Mouse (Mus musculus): ENCODE results near the gene Ccdc54. TPM values are rescaled to one million over a fixed set of nuclear protein-coding genes. Genes with fewer than 3 reads are reported as not detected.

The Ccdc54 gene
- polyA plus RNA-seq, 1 experiment from 2014 or later: not detected

DNA sequence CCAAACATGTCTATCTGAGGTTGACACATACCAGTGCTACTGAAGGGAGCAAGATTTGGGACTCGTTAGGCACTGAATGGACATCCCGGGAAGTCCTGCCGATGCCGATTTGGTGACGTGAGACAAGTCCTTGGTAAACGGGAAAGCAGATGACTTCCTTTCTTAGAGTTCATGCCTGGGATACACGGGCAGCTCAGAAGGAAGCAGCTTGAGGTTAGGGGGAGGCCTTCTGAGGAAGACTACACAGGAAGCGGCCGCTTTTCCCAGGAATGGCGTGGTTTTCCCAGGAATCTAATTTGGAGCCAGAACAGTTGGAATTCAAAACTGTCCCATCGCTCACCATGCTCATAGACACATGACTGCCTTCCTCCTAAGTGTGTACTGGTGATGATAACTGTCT lies 2.4 kb upstream of the Ccdc54 start:
- TF ChIP-seq EP300 (optimal IDR thresholded peaks at IDR 0.05) (no peak), CTCF (IDR thresholded peaks at IDR 0.05; ENCODE audit: low read depth) (no peak)
- H3K27ac ChIP-seq (replicated peaks): no peak overlapping the region
- no peaks in the 10 kb centered on the region for H3K27me3 ChIP-seq (ENCODE audit: control insufficient read depth, insufficient read depth, low read length)
- ATAC-seq (ENCODE audit: low FRiP score, low TSS enrichment) (no peak), DNase-seq (ENCODE audit: low spot score) (no peak)
- no peaks in the 10 kb centered on the region for H3K9me3 ChIP-seq (ENCODE audit: control insufficient read depth, low read length)
- WGBS: 86% methylated on average over 11 of the region's 11 CpGs
- H3K4me2 ChIP-seq (replicated peaks; ENCODE audit: low read depth): no peak overlapping the region
- H3K36me3 ChIP-seq (ENCODE audit: control insufficient read depth, insufficient read depth, low read length): no peaks in the 10 kb centered on the region
- H3K4me3 ChIP-seq (ENCODE audit: low read depth, low read length): no peak overlapping the region
- no peaks in the 10 kb centered on the region for H3K4me1 ChIP-seq (replicated peaks; ENCODE audit: control insufficient read depth, insufficient read depth)
- no peak overlapping the region for H3K9ac ChIP-seq (ENCODE audit: low read length)

- Histone ChIP-seq H3K4me3 (ENCODE audit: low read depth, low read length) (no peak overlapping the region), H3K27ac (replicated peaks) (no peak overlapping the region), H3K9me3 (ENCODE audit: control insufficient read depth, low read length) (no peaks in the 10 kb centered on the region), H3K9ac (ENCODE audit: low read length) (no peak overlapping the region), H3K4me2 (replicated peaks; ENCODE audit: low read depth) (no peak overlapping the region), H3K36me3 (ENCODE audit: control insufficient read depth, insufficient read depth, low read length) (no peaks in the 10 kb centered on the region), H3K27me3 (ENCODE audit: control insufficient read depth, insufficient read depth, low read length) (no peaks in the 10 kb centered on the region), H3K4me1 (replicated peaks; ENCODE audit: control insufficient read depth, insufficient read depth) (no peaks in the 10 kb centered on the region)
- WGBS: 62% methylated on average over 11 of the region's 11 CpGs
- ATAC-seq (ENCODE audit: low FRiP score, low TSS enrichment): no peak
- no peak for DNase-seq (ENCODE audit: low spot score)
- no peak for TF ChIP-seq EP300 (optimal IDR thresholded peaks at IDR 0.05)
- no peak for TF ChIP-seq CTCF (IDR thresholded peaks at IDR 0.05; ENCODE audit: low read depth)
Observed at GRCm38 (mm10) chr16:50589574-50590151, 1.3 kb downstream of the Ccdc54 start.

- H3K4me1 ChIP-seq (replicated peaks; ENCODE audit: control insufficient read depth, insufficient read depth): no peaks in the 10 kb centered on the region
- TF ChIP-seq EP300 (optimal IDR thresholded peaks at IDR 0.05): no peak
- no peak for TF ChIP-seq CTCF (IDR thresholded peaks at IDR 0.05; ENCODE audit: low read depth)
- H3K4me3 ChIP-seq (ENCODE audit: low read depth, low read length): no peak overlapping the region
- no peaks in the 10 kb centered on the region for H3K27me3 ChIP-seq (ENCODE audit: control insufficient read depth, insufficient read depth, low read length)
- WGBS: 77% methylated on average over 1 of the region's 1 CpGs
- no peak overlapping the region for H3K9ac ChIP-seq (ENCODE audit: low read length)
- H3K4me2 ChIP-seq (replicated peaks; ENCODE audit: low read depth): no peak overlapping the region
- ATAC-seq (ENCODE audit: low FRiP score, low TSS enrichment) (no peak), DNase-seq (ENCODE audit: low spot score) (no peak)
- no peak overlapping the region for H3K27ac ChIP-seq (replicated peaks)
- no peaks in the 10 kb centered on the region for H3K36me3 ChIP-seq (ENCODE audit: control insufficient read depth, insufficient read depth, low read length)
- H3K9me3 ChIP-seq (ENCODE audit: control insufficient read depth, low read length): no peaks in the 10 kb centered on the region
Observed at GRCm38 (mm10) chr16:50588191-50588590, 2.8 kb downstream of the Ccdc54 start.

GRCm38 (mm10) chr16:50587139-50587538 lies 3.8 kb downstream of the Ccdc54 start:
- DNase-seq (ENCODE audit: low spot score): no peak

DNA sequence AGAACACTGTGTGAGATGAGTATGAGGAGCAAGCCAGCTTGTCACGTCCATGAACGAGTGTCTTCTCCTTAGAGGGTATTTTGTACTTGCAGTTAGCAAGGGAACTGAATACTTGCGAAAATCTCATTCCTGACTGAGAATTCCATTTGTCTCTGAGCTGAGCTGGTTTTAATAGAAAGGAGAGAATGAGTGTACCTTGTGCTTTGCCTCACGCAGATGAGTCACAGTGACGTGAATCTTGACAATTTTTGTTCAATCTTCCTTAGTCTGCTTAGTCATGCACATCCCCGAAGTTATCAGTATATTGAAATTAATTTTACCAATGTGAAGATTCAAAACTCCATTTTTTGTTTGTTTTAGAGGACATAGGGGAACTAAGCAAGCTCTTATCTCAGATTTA lies 12.6 kb downstream of the Ccdc54 start:
- TF ChIP-seq CTCF (IDR thresholded peaks at IDR 0.05; ENCODE audit: low read depth) (no peak), EP300 (optimal IDR thresholded peaks at IDR 0.05) (no peak)
- Histone ChIP-seq H3K27me3 (ENCODE audit: control insufficient read depth, insufficient read depth, low read length) (no peaks in the 10 kb centered on the region), H3K36me3 (ENCODE audit: control insufficient read depth, insufficient read depth, low read length) (no peaks in the 10 kb centered on the region), H3K9ac (ENCODE audit: low read length) (no peak overlapping the region), H3K4me1 (replicated peaks; ENCODE audit: control insufficient read depth, insufficient read depth) (no peaks in the 10 kb centered on the region), H3K9me3 (ENCODE audit: control insufficient read depth, low read length) (no peaks in the 10 kb centered on the region), H3K4me2 (replicated peaks; ENCODE audit: low read depth) (no peak overlapping the region), H3K27ac (replicated peaks) (no peak overlapping the region), H3K4me3 (ENCODE audit: low read depth, low read length) (no peak overlapping the region)
- no peak for ATAC-seq (ENCODE audit: low FRiP score, low TSS enrichment)
- DNase-seq (ENCODE audit: low spot score): no peak
- 75% methylated on average over 6 of the region's 6 CpGs for WGBS

More at GRCm38 (mm10) chr16:50587139-50587538, 3.8 kb downstream of the Ccdc54 start:
- no peak overlapping the region for H3K4me3 ChIP-seq (ENCODE audit: low read depth, low read length)
- H3K4me2 ChIP-seq (replicated peaks; ENCODE audit: low read depth): no peak overlapping the region
- no peak for ATAC-seq (ENCODE audit: low FRiP score, low TSS enrichment)
- H3K27ac ChIP-seq (replicated peaks): no peak overlapping the region
- H3K4me1 ChIP-seq (replicated peaks; ENCODE audit: control insufficient read depth, insufficient read depth): no peaks in the 10 kb centered on the region
- WGBS: 88% methylated on average over 7 of the region's 7 CpGs
- TF ChIP-seq EP300 (optimal IDR thresholded peaks at IDR 0.05) (no peak), CTCF (IDR thresholded peaks at IDR 0.05; ENCODE audit: low read depth) (no peak)
- H3K36me3 ChIP-seq (ENCODE audit: control insufficient read depth, insufficient read depth, low read length): no peaks in the 10 kb centered on the region
- H3K9me3 ChIP-seq (ENCODE audit: control insufficient read depth, low read length): no peaks in the 10 kb centered on the region
- H3K9ac ChIP-seq (ENCODE audit: low read length): no peak overlapping the region
- no peaks in the 10 kb centered on the region for H3K27me3 ChIP-seq (ENCODE audit: control insufficient read depth, insufficient read depth, low read length)

DNA sequence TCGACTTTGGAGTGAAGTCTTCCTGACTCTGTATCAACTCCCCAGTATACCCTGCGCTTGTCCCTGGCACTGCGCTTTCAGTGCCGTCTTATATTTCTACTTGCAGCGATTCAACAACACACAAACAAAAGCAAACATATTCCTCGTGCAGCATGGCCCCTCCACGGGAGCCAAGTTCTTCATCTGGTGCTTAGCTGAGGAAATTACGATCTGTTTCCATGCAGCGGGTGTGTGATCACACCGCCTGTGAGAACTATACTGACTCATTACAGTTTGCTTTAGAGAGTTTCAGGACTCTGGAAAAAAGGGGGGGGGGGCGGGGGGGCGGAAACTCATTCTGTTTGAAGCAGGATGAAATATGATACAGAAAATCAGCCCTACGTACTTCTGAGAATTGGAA lies 18.4 kb downstream of the Ccdc54 start:
- H3K9me3 ChIP-seq (ENCODE audit: control insufficient read depth, low read length): no peaks in the 10 kb centered on the region
- no peak for TF ChIP-seq EP300 (optimal IDR thresholded peaks at IDR 0.05)
- TF ChIP-seq CTCF (IDR thresholded peaks at IDR 0.05; ENCODE audit: low read depth): no peak
- H3K27me3 ChIP-seq (ENCODE audit: control insufficient read depth, insufficient read depth, low read length): no peaks in the 10 kb centered on the region
- no peaks in the 10 kb centered on the region for H3K4me1 ChIP-seq (replicated peaks; ENCODE audit: control insufficient read depth, insufficient read depth)
- no peaks in the 10 kb centered on the region for H3K36me3 ChIP-seq (ENCODE audit: control insufficient read depth, insufficient read depth, low read length)
- no peak overlapping the region for H3K27ac ChIP-seq (replicated peaks)
- no peak for DNase-seq (ENCODE audit: low spot score)
- H3K9ac ChIP-seq (ENCODE audit: low read length): no peak overlapping the region
- H3K4me2 ChIP-seq (replicated peaks; ENCODE audit: low read depth): 0 out of 2 replicates have a peak overlapping the region, but pooled peaks have one; percentile 14
- no peak for ATAC-seq (ENCODE audit: low FRiP score, low TSS enrichment)
- no peak overlapping the region for H3K4me3 ChIP-seq (ENCODE audit: low read depth, low read length)
- 49% methylated on average over 13 of the region's 13 CpGs for WGBS

Measured in stomach, postnatal 0 days (tissue).